Mouse (Mus musculus) lung, postnatal 25 days (tissue): ENCODE results near the gene Ttc38.

Experiments used
- DNase-seq: peaks from one replicate; pipeline ENCODE4 v3.0.0; 2022; ENCODE audit warnings: low spot score

Gene Ttc38

GRCm38 (mm10) chr15:85896284-85896683 is 64.2 kb downstream of the Ttc38 start:
- peak; percentile 70 for DNase-seq

- DNase-seq, result no peak
Measured at GRCm38 (mm10) chr15:85897113-85897512, 65.0 kb downstream of the Ttc38 start.

GRCm38 (mm10) chr15:85899396-85899795 is 67.3 kb downstream of the Ttc38 start:
- DNase-seq, result no peak

GRCm38 (mm10) chr15:85900318-85900717 is 68.2 kb downstream of the Ttc38 start:
- DNase-seq, result no peak

- DNase-seq, result no peak
Measured at GRCm38 (mm10) chr15:85900801-85901200, 68.7 kb downstream of the Ttc38 start.

- DNase-seq, result no peak
Measured at GRCm38 (mm10) chr15:85902505-85902904, 70.4 kb downstream of the Ttc38 start.

GRCm38 (mm10) chr15:85903826-85904225 is 71.7 kb downstream of the Ttc38 start:
- no peak for DNase-seq
